Mouse (Mus musculus) embryonic facial prominence, embryonic 11.5 days (tissue): Measurements from ENCODE around the gene Shroom2. TPM values are rescaled to one million over a fixed set of nuclear protein-coding genes. Genes with fewer than 3 reads are reported as not detected.
"Not testable (repeated sequence)": the region's sequence is repeated elsewhere in the genome, so short reads cannot be mapped to it uniquely, and the experiment has no call there.

Source experiments
- ATAC-seq: fragments of 200-750 bp; cut with Nextera tagmentation; replicated peaks from 2 replicates; pipeline ENCODE4 v1.8.0; 2017; ENCODE audit warnings: low read depth; ENCODE audit not compliant: insufficient number of reproducible peaks, low FRiP score, low TSS enrichment
- DNase-seq: peaks from one replicate; pipeline ENCODE4 v3.0.0-alpha.2; 2015; ENCODE audit warnings: low spot score
- H3K27ac ChIP-seq: fragments of 300-500 bp; sonication (generic); replicated peaks from 2 replicates; pipeline ENCODE4 v1.5.1; 2014; ENCODE audit warnings: mild to moderate bottlenecking, low read depth, low read length, control low read depth
- H3K27me3 ChIP-seq: fragments of 300-500 bp; sonication (generic); 2 replicates; pipeline ENCODE4 v1.6.1; 2014; ENCODE audit warnings: mild to moderate bottlenecking, low read length, moderate library complexity, mixed read lengths; ENCODE audit not compliant: control insufficient read depth, insufficient read depth
- H3K36me3 ChIP-seq: fragments of 300-500 bp; sonication (generic); replicated peaks from 2 replicates; pipeline ENCODE4 v1.6.1; 2014; ENCODE audit warnings: low read depth, mild to moderate bottlenecking, low read length, moderate library complexity, mixed read lengths; ENCODE audit not compliant: control insufficient read depth, insufficient read depth
- H3K4me1 ChIP-seq: fragments of 300-500 bp; sonication (generic); 2 replicates; pipeline ENCODE4 v1.6.1; 2014; ENCODE audit warnings: low read length, mixed read lengths; ENCODE audit not compliant: control insufficient read depth, insufficient read depth
- H3K4me2 ChIP-seq: fragments of 300-500 bp; sonication (generic); 2 replicates; pipeline ENCODE4 v1.6.1; 2014; ENCODE audit warnings: low read depth, mild to moderate bottlenecking, control low read depth, low read length, moderate library complexity
- H3K4me3 ChIP-seq: fragments of 300-500 bp; sonication (generic); 2 replicates; pipeline ENCODE4 v1.5.1; 2014; ENCODE audit warnings: low read depth, low read length, control low read depth
- H3K9ac ChIP-seq: fragments of 300-500 bp; sonication (generic); replicated peaks from 2 replicates; pipeline ENCODE4 v1.6.1; 2014; ENCODE audit warnings: mild to moderate bottlenecking, control low read depth, low read length
- H3K9me3 ChIP-seq: fragments of 300-500 bp; sonication (generic); replicated peaks from 2 replicates; pipeline ENCODE4 v1.6.1; 2016; ENCODE audit warnings: mild to moderate bottlenecking, low read length, inconsistent platforms, mixed read lengths; ENCODE audit not compliant: control insufficient read depth
- WGBS: fragments of 180-500 bp; shearing (Covaris S2); extraction: QIAGEN DNeasy Blood & Tissue Kit; methylation state at CpG from one replicate; pipeline ENCODE4 v1.1.7; 2014; 5-methylcytosine and 5-hydroxymethylcytosine counted together
- polyA plus RNA-seq: library from polyadenylated mRNA; unstranded; fragments of >200 nt; fragmentation: Nextera tagmentation; extraction: Ambion mirVana; gene quantifications from 2 replicates; pipeline ENCODE4 v1.2.1, GENCODE M21; 2014

Gene Shroom2
- polyA plus RNA-seq, 1 experiment from 2014 or later = 6.8 TPM

DNA sequence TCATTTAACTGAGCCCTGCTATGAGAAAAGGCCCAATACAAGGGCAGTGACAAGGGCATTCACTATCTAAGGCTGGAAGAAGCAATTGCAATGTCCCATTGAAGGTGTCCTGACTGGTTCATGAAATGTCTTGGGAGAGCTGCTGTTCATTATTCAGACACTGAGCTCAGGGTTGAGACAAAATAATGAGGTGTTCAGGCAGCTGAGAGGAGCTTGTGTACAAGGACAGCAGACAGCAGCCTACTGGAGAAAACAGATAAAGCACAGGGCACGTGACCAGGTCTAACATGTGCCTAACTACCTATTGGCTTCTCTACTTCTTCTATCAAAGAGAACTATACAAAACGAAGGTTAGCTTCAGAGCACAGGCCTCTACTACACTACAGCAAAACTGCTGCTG, 31.1 kb downstream of the Shroom2 start:
- no peak for DNase-seq
- ATAC-seq = no peak
- 89% methylated on average over 2 of the region's 2 CpGs for WGBS
- Histone ChIP-seq H3K4me1 (no peaks in the 10 kb centered on the region), H3K4me2 (no peak overlapping the region), H3K4me3 (no peak overlapping the region), H3K27me3 (no peaks in the 10 kb centered on the region), H3K27ac (no peak overlapping the region), H3K9me3 (no peaks in the 10 kb centered on the region), H3K9ac (no peak overlapping the region), H3K36me3 (no peaks in the 10 kb centered on the region)

DNA sequence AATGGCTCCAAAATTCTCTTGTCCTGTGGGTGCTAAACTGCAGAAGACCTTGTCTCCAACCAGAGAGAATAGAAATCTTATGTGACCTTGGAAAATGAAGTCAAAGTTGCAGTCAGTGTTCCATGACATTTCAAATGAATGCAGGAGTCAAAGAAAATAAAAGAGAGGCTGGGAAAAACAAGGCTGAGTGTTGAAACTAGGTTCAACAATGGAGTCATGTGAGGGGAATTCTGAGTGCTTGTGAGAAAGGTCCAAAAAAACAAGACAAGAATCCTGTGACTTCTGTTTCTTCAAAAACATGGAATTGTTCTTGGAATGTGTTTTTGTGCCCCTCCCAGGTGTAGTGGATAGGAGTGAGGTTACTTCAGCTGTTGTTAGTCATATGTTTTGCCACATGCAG, 34.0 kb downstream of the Shroom2 start:
- H3K9me3 ChIP-seq = no peaks in the 10 kb centered on the region
- DNase-seq (no peak), ATAC-seq (no peak)
- H3K9ac ChIP-seq = no peak overlapping the region
- H3K4me2 ChIP-seq = no peak overlapping the region
- H3K27ac ChIP-seq = no peak overlapping the region
- no peak overlapping the region for H3K4me3 ChIP-seq
- H3K4me1 ChIP-seq = no peaks in the 10 kb centered on the region
- H3K36me3 ChIP-seq = no peaks in the 10 kb centered on the region
- H3K27me3 ChIP-seq = no peaks in the 10 kb centered on the region

DNA sequence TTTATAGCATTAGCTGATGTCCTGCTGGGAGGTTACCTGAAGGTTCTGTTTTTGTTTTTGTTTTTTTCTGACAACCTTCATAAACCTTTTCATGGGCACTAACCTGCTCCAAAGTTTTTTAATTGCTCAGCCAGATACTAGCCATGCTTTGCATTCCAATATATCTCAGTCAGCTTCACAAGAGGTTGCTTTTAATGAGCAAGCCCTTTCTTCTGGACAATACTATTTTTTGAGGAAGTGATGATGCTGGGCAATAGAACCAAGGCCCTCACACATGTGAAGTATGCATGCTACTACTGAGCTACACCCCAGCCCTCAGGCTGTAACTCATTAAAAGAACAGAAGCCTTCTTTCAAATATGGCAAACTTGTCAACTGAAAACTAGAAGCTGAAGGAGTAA, 52.6 kb downstream of the Shroom2 start:
- no peak for ATAC-seq
- Histone ChIP-seq H3K9me3 (no peaks in the 10 kb centered on the region), H3K4me3 (no peak overlapping the region), H3K36me3 (no peaks in the 10 kb centered on the region), H3K4me2 (no peak overlapping the region), H3K4me1 (no peaks in the 10 kb centered on the region), H3K9ac (no peak overlapping the region), H3K27me3 (no peaks in the 10 kb centered on the region), H3K27ac (no peak overlapping the region)
- no peak for DNase-seq

DNA sequence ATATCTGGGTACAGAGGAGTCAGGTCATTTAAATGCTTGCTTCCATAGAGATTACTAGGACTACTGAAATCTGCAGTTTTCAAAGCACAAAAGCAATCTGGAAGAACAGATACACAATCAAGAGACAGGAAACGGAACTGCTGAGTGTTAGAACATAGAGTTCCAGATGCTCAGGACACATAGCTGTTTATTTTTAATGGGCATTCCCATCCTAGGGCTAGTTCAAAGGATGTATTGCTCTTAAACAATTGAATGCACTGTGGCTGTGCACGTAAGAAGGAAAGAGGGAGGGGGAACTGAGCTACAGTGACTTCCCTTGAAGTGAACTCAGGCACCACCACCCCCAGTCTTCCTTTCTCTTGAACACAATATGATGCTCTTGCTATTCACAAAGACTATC, 58.5 kb downstream of the Shroom2 start:
- H3K27ac ChIP-seq, H3K9ac ChIP-seq, DNase-seq, H3K9me3 ChIP-seq, H3K4me1 ChIP-seq, H3K4me3 ChIP-seq, H3K27me3 ChIP-seq, ATAC-seq, H3K36me3 ChIP-seq, H3K4me2 ChIP-seq: not testable (repeated sequence)
- WGBS = 48% methylated on average over 2 of the region's 2 CpGs

DNA sequence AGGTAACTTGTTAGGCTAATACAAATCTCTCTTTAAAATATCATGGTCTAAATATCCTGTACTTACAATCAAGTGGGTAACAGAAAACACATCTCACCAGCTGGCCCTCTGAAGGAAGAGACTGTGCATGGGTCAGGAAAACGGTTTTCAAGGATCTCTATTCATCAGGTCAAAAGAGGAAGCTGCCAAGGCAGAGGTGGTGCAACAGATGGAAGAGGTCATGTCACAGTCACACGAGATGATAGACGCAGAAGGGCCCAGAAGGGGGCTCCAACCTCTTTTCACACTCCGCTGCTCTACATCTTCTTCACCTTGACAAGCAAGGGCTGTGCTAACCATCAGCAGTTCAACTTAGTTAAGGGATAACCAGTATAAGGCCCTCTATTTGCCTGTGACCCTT, 60.9 kb downstream of the Shroom2 start:
- Histone ChIP-seq H3K36me3 (no peaks in the 10 kb centered on the region), H3K4me1 (no peaks in the 10 kb centered on the region), H3K9ac (no peak overlapping the region), H3K4me3 (no peak overlapping the region), H3K27ac (no peak overlapping the region), H3K4me2 (no peak overlapping the region), H3K27me3 (0 out of 2 replicates have a peak, but pooled peaks cover 2% of the 10 kb centered on the region), H3K9me3 (no peaks in the 10 kb centered on the region)
- ATAC-seq (no peak), DNase-seq (no peak)
- 30% methylated on average over 4 of the region's 4 CpGs for WGBS

DNA sequence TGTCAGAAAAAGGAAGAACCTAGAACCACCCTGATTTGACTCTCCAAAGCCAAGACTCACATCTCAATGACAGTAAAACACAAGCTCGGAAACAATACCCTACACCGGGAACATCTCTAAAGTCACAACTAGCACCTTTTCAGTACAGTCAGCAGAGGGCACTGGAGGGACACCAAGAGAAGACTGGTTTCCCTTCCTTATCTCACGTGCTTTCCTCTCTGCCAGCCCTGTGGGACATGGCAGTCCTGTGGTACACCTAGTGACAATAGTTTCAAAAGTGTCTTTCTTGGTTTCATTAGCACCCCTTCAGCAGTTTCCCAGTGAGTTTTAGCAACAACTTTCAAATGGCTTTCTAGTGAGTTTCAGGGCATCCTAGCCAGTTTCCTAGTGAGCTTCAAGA, 63.9 kb downstream of the Shroom2 start:
- H3K9ac ChIP-seq = no peak overlapping the region
- no peaks in the 10 kb centered on the region for H3K36me3 ChIP-seq
- H3K4me3 ChIP-seq = no peak overlapping the region
- H3K4me2 ChIP-seq = no peak overlapping the region
- H3K9me3 ChIP-seq = no peaks in the 10 kb centered on the region
- peak; percentile 57 for DNase-seq
- H3K27me3 ChIP-seq = 0 out of 2 replicates have a peak, but pooled peaks cover 2% of the 10 kb centered on the region
- WGBS = 21% methylated on average over 3 of the region's 3 CpGs
- H3K4me1 ChIP-seq = no peaks in the 10 kb centered on the region
- H3K27ac ChIP-seq = no peak overlapping the region
- no peak for ATAC-seq

DNA sequence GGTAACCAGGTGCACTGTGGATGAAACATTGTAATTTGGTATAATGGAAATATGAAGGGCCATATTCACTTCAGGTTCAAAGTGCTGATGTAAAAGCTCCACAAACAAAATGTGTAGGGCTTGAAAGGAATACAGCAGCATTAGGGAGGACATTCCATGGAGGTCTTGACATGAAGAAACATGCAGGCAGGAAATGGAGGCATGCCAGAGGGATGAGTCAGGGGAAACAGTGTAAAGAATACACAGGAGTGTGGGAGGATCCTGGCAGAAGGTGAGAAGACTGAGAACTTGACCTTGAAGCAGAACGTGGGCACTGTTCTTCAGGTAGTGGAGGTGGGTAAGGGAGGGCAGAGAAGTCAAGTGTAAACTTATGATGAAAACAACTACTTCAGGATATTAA, 65.6 kb downstream of the Shroom2 start:
- H3K4me2 ChIP-seq = no peak overlapping the region
- peak; percentile 2 for DNase-seq
- no peaks in the 10 kb centered on the region for H3K4me1 ChIP-seq
- H3K9ac ChIP-seq = no peak overlapping the region
- no peaks in the 10 kb centered on the region for H3K36me3 ChIP-seq
- no peaks in the 10 kb centered on the region for H3K9me3 ChIP-seq
- 0 out of 2 replicates have a peak, but pooled peaks cover 2% of the 10 kb centered on the region for H3K27me3 ChIP-seq
- H3K27ac ChIP-seq = no peak overlapping the region
- H3K4me3 ChIP-seq = no peak overlapping the region
- no peak for ATAC-seq
- 86% methylated on average over 1 of the region's 1 CpGs for WGBS

DNA sequence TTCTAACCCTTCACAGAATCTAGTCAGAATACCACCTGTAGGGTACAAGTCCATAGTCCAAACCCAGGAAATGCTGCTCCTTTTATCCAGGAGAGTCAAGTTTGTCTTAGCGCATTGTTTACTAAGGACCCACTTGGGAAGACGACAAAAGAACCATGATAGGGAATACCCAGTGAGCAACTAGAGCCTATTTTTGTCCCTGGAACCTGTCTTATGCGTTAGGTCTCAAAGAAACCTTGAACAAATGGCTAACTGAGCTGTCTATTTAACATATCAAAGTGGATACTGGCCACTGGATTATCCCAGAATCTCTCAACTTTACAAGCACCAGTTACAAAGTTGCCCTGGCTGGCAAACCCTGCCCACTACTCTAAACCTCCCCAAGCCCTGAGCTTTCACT, 67.6 kb downstream of the Shroom2 start:
- Histone ChIP-seq H3K9me3 (no peaks in the 10 kb centered on the region), H3K4me1 (no peaks in the 10 kb centered on the region), H3K27ac (no peak overlapping the region), H3K9ac (no peak overlapping the region), H3K27me3 (0 out of 2 replicates have a peak, but pooled peaks cover 2% of the 10 kb centered on the region), H3K36me3 (no peaks in the 10 kb centered on the region), H3K4me2 (no peak overlapping the region), H3K4me3 (no peak overlapping the region)
- DNase-seq (no peak), ATAC-seq (no peak)
- WGBS = 78% methylated on average over 3 of the region's 3 CpGs
